Mouse (Mus musculus): ENCODE measurements around the gene Ccdc148.

GRCm38 (mm10) chr2:58992431-58993191 lies 167.9 kb downstream of the Ccdc148 start:
- no peak for TF ChIP-seq CTCF (IDR thresholded peaks at IDR 0.05; ENCODE audit: low read depth)
- 0 out of 2 replicates have a peak, but pooled peaks have one; percentile 29 for TF ChIP-seq EP300 (IDR thresholded peaks at IDR 0.05; ENCODE audit: low read depth)
